ENCODE assay signal across 10 mouse cellular contexts in genomic region chr2:91928534-91929350, GRCm38 (mm10). TPM values are rescaled to one million over a fixed set of nuclear protein-coding genes. Genes with fewer than 3 reads are reported as not detected.
A peak's percentile ranks its signal among the peaks of the same experiment; 100 is the strongest.
DNase-seq lines count a peak whose midpoint lies in the region; ATAC-seq and TF ChIP-seq lines count a peak whose summit lies in the region.
"Had no signal": no experiment of that assay in that cellular context is flagged by ENCODE, and none has a peak within 500 bp of the region (broad histone marks: within the 10 kb centered on the region; RNA-seq: fewer than 3 reads in every experiment).

No protein-coding gene starts in this region.

- no peak for DNase-seq in layer of hippocampus, adult 2 months (ENCODE audit: low spot score in 2 of 2)
- DNase-seq in layer of hippocampus, adult 11-12 months (ENCODE audit: low spot score): no peak
- no peak for DNase-seq in thymus, postnatal 0 days (ENCODE audit: low spot score)
- no peak for DNase-seq in kidney, postnatal 4 days

- 78% methylated on average over 23 of the region's 23 CpGs for WGBS in forebrain, embryonic 12.5 days
- 79% methylated on average over 23 of the region's 23 CpGs for WGBS in forebrain, embryonic 15.5 days

- ATAC-seq in forebrain, embryonic 12.5 days (ENCODE audit: low FRiP score): no peak
- no peak for ATAC-seq in forebrain, embryonic 15.5 days (replicated peaks)

- H3K4me2 ChIP-seq in forebrain, embryonic 12.5 days: 0 out of 2 replicates have a peak overlapping the region, but pooled peaks have one; percentile 8
- no peak overlapping the region for H3K4me2 ChIP-seq in forebrain, embryonic 15.5 days (replicated peaks)

- TF ChIP-seq POLR2A in ES-Bruce4 (IDR thresholded peaks at IDR 0.05; ENCODE audit: insufficient read depth, low read length): no peak
- no peak for TF ChIP-seq POLR2A in cortical plate, adult 2 months (IDR thresholded peaks at IDR 0.05; ENCODE audit: extremely low read depth, insufficient read depth, low read length)

- H3K36me3 ChIP-seq in forebrain, embryonic 12.5 days (replicated peaks): peaks cover 11% of the 10 kb centered on the region; the same call in 1 of the 2 replicates
- H3K36me3 ChIP-seq in forebrain, embryonic 15.5 days: no peaks in the 10 kb centered on the region
- H3K36me3 ChIP-seq in ES-Bruce4 (ENCODE audit: control insufficient read depth, insufficient read depth, low read length, poor library complexity, severe bottlenecking): no peaks in the 10 kb centered on the region

- no peak for TF ChIP-seq EP300 in ES-Bruce4 (IDR thresholded peaks at IDR 0.05; ENCODE audit: insufficient read depth, low read depth, low read length)

- H3K4me1 ChIP-seq in forebrain, embryonic 12.5 days: peaks cover 53% of the 10 kb centered on the region
- H3K4me1 ChIP-seq in forebrain, embryonic 15.5 days: peaks cover 40% of the 10 kb centered on the region
- peaks cover 8% of the 10 kb centered on the region for H3K4me1 ChIP-seq in ES-Bruce4 (ENCODE audit: control insufficient read depth, insufficient read depth, low read length)
- H3K4me1 ChIP-seq in cortical plate, adult 2 months (ENCODE audit: control insufficient read depth, insufficient read depth, low read length): peaks cover 9% of the 10 kb centered on the region

- H3K9me3 ChIP-seq in forebrain, embryonic 12.5 days: no peaks in the 10 kb centered on the region
- H3K9me3 ChIP-seq in forebrain, embryonic 15.5 days: no peaks in the 10 kb centered on the region
- H3K9me3 ChIP-seq in ES-Bruce4 (replicated peaks; ENCODE audit: control insufficient read depth, insufficient read depth, low read length, poor library complexity, severe bottlenecking): no peaks in the 10 kb centered on the region

- H3K27me3 ChIP-seq in forebrain, embryonic 12.5 days: peaks cover 36% of the 10 kb centered on the region
- H3K27me3 ChIP-seq in forebrain, embryonic 15.5 days: peaks cover 10% of the 10 kb centered on the region
- no peaks in the 10 kb centered on the region for H3K27me3 ChIP-seq in ES-Bruce4 (ENCODE audit: control insufficient read depth, insufficient read depth, low read length, poor library complexity, severe bottlenecking)

- no peak overlapping the region; the same call in 1 of the 2 replicates for H3K4me3 ChIP-seq in forebrain, embryonic 12.5 days (replicated peaks)
- no peak overlapping the region for H3K4me3 ChIP-seq in forebrain, embryonic 15.5 days
- H3K4me3 ChIP-seq in layer of hippocampus, adult 2 months: peak overlapping the region; percentile 23; the same call in 1 of the 2 replicates
- H3K4me3 ChIP-seq in ES-Bruce4 (ENCODE audit: low read depth, low read length): peak overlapping the region; percentile 57
- H3K4me3 ChIP-seq in cortical plate, adult 2 months (ENCODE audit: insufficient read depth, low read length): no peak overlapping the region

- TF ChIP-seq CTCF in layer of hippocampus, adult 2 months (conservative IDR thresholded peaks at IDR 0.05): no peak
- no peak for TF ChIP-seq CTCF in ES-Bruce4 (IDR thresholded peaks at IDR 0.05; ENCODE audit: low read depth, low read length)
- TF ChIP-seq CTCF in cortical plate, adult 2 months (IDR thresholded peaks at IDR 0.05; ENCODE audit: extremely low read depth, insufficient read depth, low read length): no peak

- H3K9ac ChIP-seq in forebrain, embryonic 12.5 days: no peak overlapping the region
- H3K9ac ChIP-seq in forebrain, embryonic 15.5 days (replicated peaks): no peak overlapping the region
- H3K9ac ChIP-seq in ES-Bruce4 (ENCODE audit: low read depth, poor library complexity, severe bottlenecking): no peak overlapping the region

- no peak overlapping the region for H3K27ac ChIP-seq in forebrain, embryonic 12.5 days
- H3K27ac ChIP-seq in forebrain, embryonic 15.5 days (replicated peaks): no peak overlapping the region
- H3K27ac ChIP-seq in layer of hippocampus, adult 2 months: peak overlapping the region; percentile 43; the same call in 1 of the 2 replicates
- no peak overlapping the region for H3K27ac ChIP-seq in ES-Bruce4 (ENCODE audit: insufficient read depth, low read length)
- H3K27ac ChIP-seq in cortical plate, adult 2 months (ENCODE audit: insufficient read depth, low read length): 0 out of 2 replicates have a peak overlapping the region, but pooled peaks have one; percentile 10

RNA-seq across cellular contexts. Expression of gene Chrm4, which starts 1.7 kb away (rescaled TPM):
- polyA plus RNA-seq in forebrain, embryonic 12.5 days (2016; fragmentation: Nextera tagmentation; extraction: Ambion mirVana): 0.31 and 0.72 TPM in 2 replicates
- 1.5 and 1.8 TPM in 2 replicates for polyA plus RNA-seq in forebrain, embryonic 15.5 days (2015; fragmentation: Nextera tagmentation; extraction: Ambion mirVana)
- 10 to 100 TPM; 22.1 to 26.0 TPM for total RNA-seq in layer of hippocampus, adult 2 months (2021)
- polyA plus RNA-seq in ES-Bruce4 (2011; ENCODE audit: insufficient read depth, insufficient read length, low read depth, missing spikeins): 0.78 and 0.97 TPM in 2 replicates
- polyA plus RNA-seq in cortical plate, adult 2 months (2012; rRNA removed): 32.9 and 45.0 TPM in 2 replicates
- polyA plus RNA-seq in thymus, postnatal 0 days (2015; fragmentation: Nextera tagmentation; extraction: Ambion mirVana): 0.09 and 0.12 TPM in 2 replicates
- total RNA-seq: gastrocnemius, postnatal 14 days had no signal

RNA-seq across cellular contexts. Expression of gene Mdk, which starts 3.4 kb away (rescaled TPM):
- polyA plus RNA-seq in forebrain, embryonic 12.5 days (2016; fragmentation: Nextera tagmentation; extraction: Ambion mirVana): 834 and 889 TPM in 2 replicates
- polyA plus RNA-seq in forebrain, embryonic 15.5 days (2015; fragmentation: Nextera tagmentation; extraction: Ambion mirVana): 347 and 357 TPM in 2 replicates
- total RNA-seq in layer of hippocampus, adult 2 months (2021): 10 to 100 TPM; 25.3 to 31.9 TPM
- polyA plus RNA-seq in ES-Bruce4 (2011; ENCODE audit: insufficient read depth, insufficient read length, low read depth, missing spikeins): 156 and 167 TPM in 2 replicates
- 38.2 and 38.5 TPM in 2 replicates for polyA plus RNA-seq in cortical plate, adult 2 months (2012; rRNA removed)
- 118 and 153 TPM in 2 replicates for polyA plus RNA-seq in thymus, postnatal 0 days (2015; fragmentation: Nextera tagmentation; extraction: Ambion mirVana)

RNA-seq across cellular contexts. Expression of gene Gm9821, which starts 16.8 kb away (rescaled TPM):
- polyA plus RNA-seq in forebrain, embryonic 12.5 days (2016; fragmentation: Nextera tagmentation; extraction: Ambion mirVana): 0.46 and 0.52 TPM in 2 replicates
- 0.15 and 0.32 TPM in 2 replicates for polyA plus RNA-seq in forebrain, embryonic 15.5 days (2015; fragmentation: Nextera tagmentation; extraction: Ambion mirVana)
- total RNA-seq in layer of hippocampus, adult 2 months (2021): not detected
- polyA plus RNA-seq in ES-Bruce4 (2011; ENCODE audit: insufficient read depth, insufficient read length, low read depth, missing spikeins): not detected in 2 replicates
- polyA plus RNA-seq in cortical plate, adult 2 months (2012; rRNA removed): not detected in 2 replicates
- 2.5 and 3.4 TPM in 2 replicates for polyA plus RNA-seq in thymus, postnatal 0 days (2015; fragmentation: Nextera tagmentation; extraction: Ambion mirVana)
- total RNA-seq: gastrocnemius, postnatal 14 days had no signal
- polyA plus RNA-seq: brain, embryonic 14.5 days had no signal

RNA-seq across cellular contexts. Expression of gene Dgkz, which starts 46.9 kb away (rescaled TPM):
- polyA plus RNA-seq in forebrain, embryonic 12.5 days (2016; fragmentation: Nextera tagmentation; extraction: Ambion mirVana): 24.4 and 28.5 TPM in 2 replicates
- 27.6 and 28.2 TPM in 2 replicates for polyA plus RNA-seq in forebrain, embryonic 15.5 days (2015; fragmentation: Nextera tagmentation; extraction: Ambion mirVana)
- total RNA-seq in layer of hippocampus, adult 2 months (2021): 100 to 1,000 TPM; 513 to 526 TPM
- 28.1 and 29.6 TPM in 2 replicates for polyA plus RNA-seq in ES-Bruce4 (2011; ENCODE audit: insufficient read depth, insufficient read length, low read depth, missing spikeins)
- 550 and 668 TPM in 2 replicates for polyA plus RNA-seq in cortical plate, adult 2 months (2012; rRNA removed)
- polyA plus RNA-seq in thymus, postnatal 0 days (2015; fragmentation: Nextera tagmentation; extraction: Ambion mirVana): 70.9 and 81.0 TPM in 2 replicates

Comparison
In these comparisons a context has a peak if more than half of its experiments do, and no peak if none do; other contexts are left out.
1. H3K27ac ChIP-seq: peak in layer of hippocampus, adult 2 months (single experiment) and cortical plate, adult 2 months (single experiment); none in forebrain, embryonic 12.5 days (single experiment), forebrain, embryonic 15.5 days (single experiment) and ES-Bruce4 (single experiment).
2. H3K4me3 ChIP-seq: peak in layer of hippocampus, adult 2 months (single experiment) and ES-Bruce4 (single experiment); none in forebrain, embryonic 12.5 days (single experiment), forebrain, embryonic 15.5 days (single experiment) and cortical plate, adult 2 months (single experiment).
3. RNA of gene Chrm4, which starts 1.7 kb away (polyA plus RNA-seq): 32.9 to 45.0 TPM in cortical plate, adult 2 months; 1.5 to 1.8 TPM in forebrain, embryonic 15.5 days, 0.78 to 0.97 TPM in ES-Bruce4, 0.31 to 0.72 TPM in forebrain, embryonic 12.5 days and 0.09 to 0.12 TPM in thymus, postnatal 0 days; every median in the first group is over 10 times any median in the second.